Comparison of ENCODE assay signal across 10 mouse cellular contexts in the genomic region with DNA sequence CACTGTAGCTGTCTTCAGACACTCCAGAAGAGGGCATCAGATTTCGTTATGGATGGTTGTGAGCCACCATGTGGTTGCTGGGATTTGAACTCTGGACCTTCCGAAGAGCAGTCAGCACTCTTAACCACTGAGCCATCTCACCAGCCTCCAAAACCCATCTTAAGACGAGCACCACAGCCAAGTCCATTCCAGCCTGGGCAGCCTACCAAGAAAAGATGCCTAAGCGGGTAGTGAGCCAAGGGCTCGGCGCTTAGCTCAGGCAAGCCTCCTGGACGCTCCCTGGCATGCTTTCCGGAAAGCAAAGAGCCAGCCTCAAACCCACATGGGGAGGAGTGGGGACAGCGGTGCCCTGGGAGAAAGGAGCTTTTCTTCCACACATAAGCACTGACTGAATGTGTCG. TPM values are rescaled to one million over a fixed set of nuclear protein-coding genes. Genes with fewer than 3 reads are reported as not detected.
DNase-seq lines count a peak whose midpoint lies in the region; ATAC-seq and TF ChIP-seq lines count a peak whose summit lies in the region.
"Had no signal": no experiment of that assay in that cellular context is flagged by ENCODE, and none has a peak within 500 bp of the region (broad histone marks: within the 10 kb centered on the region; RNA-seq: fewer than 3 reads in every experiment).

No protein-coding gene starts in this region.

- no peak for TF ChIP-seq EP300 in heart, adult 2 months (IDR thresholded peaks at IDR 0.05; ENCODE audit: insufficient read depth, low read depth, low read length)

- 69% methylated on average over 10 of the region's 10 CpGs for WGBS in heart, adult 2 months
- 81% methylated on average over 10 of the region's 10 CpGs for WGBS in heart, embryonic 11.5 days (ENCODE audit: insufficient replicate concordance)

- no peak for ATAC-seq in heart, embryonic 11.5 days (replicated peaks; ENCODE audit: insufficient number of reproducible peaks, low FRiP score, low TSS enrichment)
- no peak for ATAC-seq in inflammation-experienced regulatory T-cells, adult 6 months

- no peaks in the 10 kb centered on the region for H3K9me3 ChIP-seq in heart, embryonic 11.5 days (replicated peaks; ENCODE audit: control insufficient read depth, low read length)

- H3K36me3 ChIP-seq in heart, adult 2 months (ENCODE audit: control insufficient read depth, insufficient read depth, low read length), result no peaks in the 10 kb centered on the region
- no peaks in the 10 kb centered on the region for H3K36me3 ChIP-seq in heart, embryonic 11.5 days (ENCODE audit: control insufficient read depth, insufficient read depth, low read length)

- intact Hi-C loops in heart, adult 2 months (cut with DNase I), result no loop called here

- H3K79me2 ChIP-seq in heart, adult 2 months (replicated peaks; ENCODE audit: control insufficient read depth, insufficient read depth, low read length), result no peaks in the 10 kb centered on the region

- no peak for TF ChIP-seq CTCF in heart, adult 2 months (IDR thresholded peaks at IDR 0.05)

- no peak for TF ChIP-seq POLR2A in heart, adult 2 months (IDR thresholded peaks at IDR 0.05; ENCODE audit: insufficient read depth, low read depth, low read length)

- no peak overlapping the region for H3K4me3 ChIP-seq in heart, adult 2 months
- no peak overlapping the region for H3K4me3 ChIP-seq in heart, embryonic 11.5 days (ENCODE audit: low read depth, low read length)

- no peak overlapping the region for H3K4me2 ChIP-seq in heart, embryonic 11.5 days

- H3K27me3 ChIP-seq in heart, adult 2 months (ENCODE audit: control insufficient read depth, insufficient read depth, low read length), result no peaks in the 10 kb centered on the region
- peaks cover 2% of the 10 kb centered on the region; the same call in 1 of the 2 replicates for H3K27me3 ChIP-seq in heart, embryonic 11.5 days (ENCODE audit: control insufficient read depth, insufficient read depth, low read length)

- no peak overlapping the region for H3K9ac ChIP-seq in heart, adult 2 months (ENCODE audit: low read depth, low read length)
- H3K9ac ChIP-seq in heart, embryonic 11.5 days (ENCODE audit: low read depth, low read length), result no peak overlapping the region
- H3K9ac ChIP-seq: liver, embryonic 14.5 days had no signal

- DNase-seq in heart, adult 2 months, result peak; percentile 47 to 62
- DNase-seq in right cerebral cortex, adult 18-20 months, result peak; percentile 30
- no peak for DNase-seq in right cerebral cortex, postnatal 14 days
- peak; percentile 94 for DNase-seq in fibroblast of lung, adult 2 months (ENCODE audit: low read depth)
- peak; percentile 31 for DNase-seq in lung, postnatal 25 days (ENCODE audit: low spot score)
- no peak for DNase-seq in thymus, adult 18-20 months

- peaks cover 14% of the 10 kb centered on the region for H3K4me1 ChIP-seq in heart, adult 2 months (ENCODE audit: control insufficient read depth, insufficient read depth, low read length)
- H3K4me1 ChIP-seq in heart, embryonic 11.5 days (ENCODE audit: control insufficient read depth, insufficient read depth, low read length), result no peaks in the 10 kb centered on the region

- H3K27ac ChIP-seq in heart, adult 2 months, result no peak overlapping the region
- H3K27ac ChIP-seq in heart, embryonic 11.5 days (ENCODE audit: low read depth, low read length), result no peak overlapping the region
- H3K27ac ChIP-seq: liver, embryonic 14.5 days had no signal

RNA-seq across cellular contexts. Expression of a gene that starts 43.0 kb away (rescaled TPM):
- not detected for total RNA-seq in heart, adult 2 months (2021)
- 0.20 TPM in 1 of 2 replicates, not detected in the other for polyA plus RNA-seq in heart, adult 2 months (2012; rRNA removed)
- not detected in 2 replicates for polyA plus RNA-seq in heart, embryonic 11.5 days (2014; fragmentation: Nextera tagmentation; extraction: Ambion mirVana)
- polyA plus RNA-seq in inflammation-experienced regulatory T-cells, adult 6 months (2017; shearing (Covaris generic)), result not detected
- polyA plus RNA-seq: intestine, embryonic 14.5 days had no signal

RNA-seq across cellular contexts. Expression of a gene that starts 45.1 kb away (rescaled TPM):
- 10 to 100 TPM in 1 of 2 experiments, 1 to 10 TPM in 1; 9.4 to 12.4 TPM for total RNA-seq in heart, adult 2 months (2021)
- 5.7 and 8.3 TPM in 2 replicates for polyA plus RNA-seq in heart, adult 2 months (2012; rRNA removed)
- 2.8 and 4.1 TPM in 2 replicates for polyA plus RNA-seq in heart, embryonic 11.5 days (2014; fragmentation: Nextera tagmentation; extraction: Ambion mirVana)
- polyA plus RNA-seq in inflammation-experienced regulatory T-cells, adult 6 months (2017; shearing (Covaris generic)), result not detected

Comparison
In these comparisons a context has a peak if more than half of its experiments do, and no peak if none do; other contexts are left out.
1. DNase-seq: peak in heart, adult 2 months (2 of 2), right cerebral cortex, adult 18-20 months (single experiment), fibroblast of lung, adult 2 months (single experiment) and lung, postnatal 25 days (single experiment); none in right cerebral cortex, postnatal 14 days (single experiment) and thymus, adult 18-20 months (0 of 2).